Mouse (Mus musculus) hematopoietic multipotent progenitor cell, adult 10-12 weeks (in vitro differentiated cells): ENCODE measurements around the gene Crtac1. TPM values are rescaled to one million over a fixed set of nuclear protein-coding genes. Genes with fewer than 3 reads are reported as not detected.

ENCODE experiments used
- polyA plus RNA-seq: library from polyadenylated mRNA; stranded (reverse); fragments of >175 nt; gene quantifications from 2 replicates; pipeline ENCODE4 v1.2.3, GENCODE M21; 2012; ENCODE audit warnings: low replicate concordance

Crtac1 gene
- not detected in 2 replicates for polyA plus RNA-seq

GRCm38 (mm10) chr19:42431485-42432190, at the start of gene Crtac1:
Crtac1 (minus strand) TSS chr19:42431783.

GRCm38 (mm10) chr19:42247519-42247918, 184.1 kb downstream of the Crtac1 start, which contains the start of gene Golga7b:
Golga7b (plus strand) TSS chr19:42247574.

Other genes with a start within 250 kb of the Crtac1 start
- gene Sfrp5, start 229.5 kb downstream of the Crtac1 start, polyA plus RNA-seq: not detected in 2 replicates
- 0.03 TPM in 1 of 2 replicates, not detected in the other for gene Golga7b, start 184.2 kb downstream of the Crtac1 start, polyA plus RNA-seq
- gene R3hcc1l, start 87.0 kb upstream of the Crtac1 start, polyA plus RNA-seq: 0.86 and 2.6 TPM in 2 replicates
- gene Loxl4, start 181.0 kb upstream of the Crtac1 start, polyA plus RNA-seq: not detected in 2 replicates